Mouse (Mus musculus) hindbrain, embryonic 14.5 days (tissue): Measurements from ENCODE around the gene Gpr146. TPM values are rescaled to one million over a fixed set of nuclear protein-coding genes. Genes with fewer than 3 reads are reported as not detected.

ENCODE experiments used
- ATAC-seq: fragments of 200-750 bp; cut with Nextera tagmentation; 2 replicates; pipeline ENCODE4 v1.8.0; 2017; ENCODE audit warnings: moderate number of reproducible peaks, mild to moderate bottlenecking, moderate TSS enrichment, moderate library complexity; ENCODE audit not compliant: low FRiP score
- DNase-seq: peaks from one replicate; pipeline ENCODE4 v3.0.0-alpha.2; 2015; ENCODE audit warnings: low spot score
- H3K27ac ChIP-seq: fragments of 300-500 bp; sonication (generic); 2 replicates; pipeline ENCODE4 v1.5.1; 2014; ENCODE audit warnings: mild to moderate bottlenecking, moderate library complexity
- H3K27me3 ChIP-seq: fragments of 300-500 bp; sonication (generic); 2 replicates; pipeline ENCODE4 v1.6.1; 2014; ENCODE audit warnings: mild to moderate bottlenecking, low read length, mixed read lengths; ENCODE audit not compliant: control insufficient read depth, insufficient read depth
- H3K36me3 ChIP-seq: fragments of 300-500 bp; sonication (generic); replicated peaks from 2 replicates; pipeline ENCODE4 v1.6.1; 2014; ENCODE audit not compliant: control insufficient read depth, insufficient read depth
- H3K4me1 ChIP-seq: fragments of 300-500 bp; sonication (generic); replicated peaks from 2 replicates; pipeline ENCODE4 v1.6.1; 2014; ENCODE audit warnings: antibody characterized with exemption, low read length, mixed read lengths; ENCODE audit not compliant: control insufficient read depth, insufficient read depth
- H3K4me2 ChIP-seq: fragments of 300-500 bp; sonication (generic); replicated peaks from 2 replicates; pipeline ENCODE4 v1.6.1; 2014; ENCODE audit warnings: mild to moderate bottlenecking, moderate library complexity
- H3K4me3 ChIP-seq: fragments of 300-500 bp; sonication (generic); replicated peaks from 2 replicates; pipeline ENCODE4 v1.5.1; 2014; ENCODE audit warnings: mild to moderate bottlenecking, low read length
- H3K9ac ChIP-seq: fragments of 300-500 bp; sonication (generic); 2 replicates; pipeline ENCODE4 v1.6.1; 2014
- H3K9me3 ChIP-seq: fragments of 300-500 bp; sonication (generic); 2 replicates; pipeline ENCODE4 v1.6.1; 2016; ENCODE audit warnings: low read length; ENCODE audit not compliant: control insufficient read depth
- WGBS: fragments of 180-500 bp; shearing (Covaris S2); extraction: QIAGEN DNeasy Blood & Tissue Kit; methylation state at CpG from one replicate; pipeline ENCODE4 v1.1.7; 2014; 5-methylcytosine and 5-hydroxymethylcytosine counted together
- polyA plus RNA-seq: library from polyadenylated mRNA; unstranded; fragments of >200 nt; fragmentation: Nextera tagmentation; extraction: Ambion mirVana; gene quantifications from 2 replicates; pipeline ENCODE4 v1.2.1, GENCODE M21; 2014

Gpr146 gene
- polyA plus RNA-seq, 1 experiment from 2014 or later, result 2.7 TPM

DNA sequence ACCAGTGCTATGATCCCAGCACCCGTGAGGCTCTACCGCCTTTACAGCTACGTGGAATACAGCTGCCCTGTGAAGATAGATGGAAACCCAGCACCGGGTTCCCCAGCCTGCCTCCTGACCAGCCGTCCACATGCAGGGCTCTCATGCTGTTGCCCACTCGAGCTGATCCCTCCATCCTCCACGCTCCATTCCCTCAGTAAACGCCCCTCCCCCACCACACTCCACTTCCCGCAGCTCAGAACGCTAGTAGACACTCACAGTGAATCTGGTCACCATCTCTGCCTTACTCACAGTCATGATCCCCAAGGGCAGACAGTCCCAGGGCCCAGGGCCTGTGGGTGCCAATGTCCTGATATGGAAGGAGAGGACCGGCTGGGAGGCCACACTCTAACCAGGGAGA, 38.6 kb upstream of the Gpr146 start:
- Histone ChIP-seq H3K4me2 (no peak overlapping the region), H3K9ac (no peak overlapping the region)

DNA sequence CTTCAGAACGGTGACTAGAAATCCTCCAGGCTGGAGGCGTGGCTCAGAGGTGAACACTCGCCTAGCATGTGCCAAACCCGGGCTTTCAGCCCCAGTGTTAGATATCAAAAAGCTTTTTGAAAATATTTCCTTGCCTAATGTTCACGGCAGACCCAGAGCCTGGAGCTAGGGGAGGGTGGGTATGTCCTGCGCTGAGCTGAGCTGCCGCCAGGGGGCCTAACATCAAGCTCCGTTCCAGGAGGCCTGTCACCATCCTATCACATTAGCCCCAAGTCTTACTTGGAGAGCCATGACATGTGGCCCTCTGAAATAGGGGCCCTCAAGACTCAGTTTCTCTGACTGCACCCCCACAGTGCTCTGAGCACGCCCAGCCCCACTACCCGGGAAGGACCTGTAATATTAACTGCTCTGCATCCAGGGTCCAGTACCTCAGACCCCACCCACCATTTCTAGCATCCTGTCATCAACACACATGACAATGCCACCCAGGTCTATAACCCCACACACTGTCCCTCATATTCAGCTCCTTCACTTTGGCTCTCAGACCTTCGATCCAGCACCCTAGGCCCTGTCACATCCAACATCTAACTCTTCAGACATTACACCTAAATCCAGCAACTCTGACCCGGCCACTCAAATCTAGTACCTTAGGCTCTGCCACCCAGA, 33.3 kb upstream of the Gpr146 start:
- H3K4me3 ChIP-seq, result peak overlapping the region; percentile 90
- ATAC-seq (peak; percentile 71; the same call in 1 of the 2 replicates), DNase-seq (peak; percentile 82)
- H3K4me2 ChIP-seq, result peak overlapping the region; percentile 71
- peaks cover 16% of the 10 kb centered on the region for H3K4me1 ChIP-seq
- no peaks in the 10 kb centered on the region for H3K9me3 ChIP-seq
- WGBS, result 6% methylated on average over 12 of the region's 12 CpGs
- H3K9ac ChIP-seq, result peak overlapping the region; percentile 93
- H3K27ac ChIP-seq, result peak overlapping the region; percentile 85; the same call in 1 of the 2 replicates
- H3K27me3 ChIP-seq, result no peaks in the 10 kb centered on the region
- peaks cover 36% of the 10 kb centered on the region for H3K36me3 ChIP-seq

More for the DNA sequence above, 38.6 kb upstream of the Gpr146 start:
- Histone ChIP-seq H3K9me3 (no peaks in the 10 kb centered on the region), H3K4me1 (peaks cover 6% of the 10 kb centered on the region), H3K4me3 (no peak overlapping the region), H3K27ac (no peak overlapping the region), H3K27me3 (no peaks in the 10 kb centered on the region), H3K36me3 (peaks cover 83% of the 10 kb centered on the region)
- no peak for ATAC-seq
- no peak for DNase-seq
- WGBS, result 77% methylated on average over 11 of the region's 11 CpGs

DNA sequence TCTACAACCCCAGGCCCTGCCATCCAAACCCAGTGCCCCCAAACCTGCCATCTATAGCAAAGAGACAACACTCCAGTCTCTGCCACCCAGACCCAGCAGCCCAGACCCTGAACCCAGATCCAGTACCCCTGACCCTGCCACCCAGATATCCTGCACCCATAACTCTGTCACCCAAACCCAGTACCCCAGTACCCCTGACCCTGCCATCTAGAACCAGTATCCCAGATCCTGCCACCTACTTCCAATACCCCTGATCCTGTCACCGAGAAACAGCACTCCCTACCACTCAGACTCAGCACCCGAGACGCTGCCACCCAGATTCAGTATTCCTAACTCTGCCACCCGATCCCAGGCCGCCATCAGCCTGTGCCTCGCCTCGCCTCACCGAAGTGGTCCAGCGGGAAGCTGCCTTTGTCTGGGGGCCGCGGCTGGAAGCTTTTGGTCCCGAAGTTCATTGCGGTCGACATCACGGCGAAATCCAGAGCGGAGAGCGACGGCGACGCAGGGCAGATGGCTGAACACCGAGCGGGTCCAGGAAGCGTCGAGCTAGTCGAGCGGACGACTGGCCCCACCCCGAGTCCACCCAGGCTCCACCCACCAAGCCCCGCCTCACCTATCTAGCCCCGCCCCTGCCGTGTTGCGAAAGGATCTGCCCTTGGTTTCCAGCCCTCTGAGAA, 32.7 kb upstream of the Gpr146 start:
- peak; percentile 88 for DNase-seq
- Histone ChIP-seq H3K27me3 (no peaks in the 10 kb centered on the region), H3K4me2 (peak overlapping the region; percentile 71), H3K9me3 (no peaks in the 10 kb centered on the region), H3K36me3 (peaks cover 29% of the 10 kb centered on the region), H3K27ac (peak overlapping the region; percentile 85), H3K4me1 (peaks cover 16% of the 10 kb centered on the region), H3K4me3 (peak overlapping the region; percentile 90), H3K9ac (peak overlapping the region; percentile 93)
- under 1% methylated on average over 32 of the region's 33 CpGs for WGBS
- peak; percentile 93 for ATAC-seq

DNA sequence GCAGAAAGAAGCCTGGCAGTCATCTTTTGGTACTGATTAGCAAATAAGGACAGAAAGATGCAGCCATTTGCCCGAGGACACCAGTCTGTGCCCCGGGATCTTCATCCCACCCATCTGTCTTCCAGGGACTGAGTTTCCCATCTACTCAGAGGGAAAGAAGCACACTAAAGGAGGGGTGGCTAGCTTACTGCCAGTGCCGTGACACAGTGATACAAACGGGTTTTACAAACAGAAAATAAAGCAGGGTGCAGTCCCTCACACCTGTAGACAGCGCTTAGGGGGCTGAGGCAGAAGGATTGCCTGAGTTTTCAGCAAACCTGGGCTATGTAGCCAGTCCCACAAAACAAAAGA, 32.2 kb upstream of the Gpr146 start:
- H3K27me3 ChIP-seq, result no peaks in the 10 kb centered on the region
- peaks cover 16% of the 10 kb centered on the region for H3K4me1 ChIP-seq
- ATAC-seq, result peak; percentile 22; the same call in 1 of the 2 replicates
- 12% methylated on average over 5 of the region's 5 CpGs for WGBS
- H3K4me2 ChIP-seq, result peak overlapping the region; percentile 71
- no peaks in the 10 kb centered on the region for H3K9me3 ChIP-seq
- DNase-seq, result no peak
- peak overlapping the region; percentile 93 for H3K9ac ChIP-seq
- peak overlapping the region; percentile 90 for H3K4me3 ChIP-seq
- peaks cover 24% of the 10 kb centered on the region for H3K36me3 ChIP-seq
- H3K27ac ChIP-seq, result peak overlapping the region; percentile 56; the same call in 1 of the 2 replicates

DNA sequence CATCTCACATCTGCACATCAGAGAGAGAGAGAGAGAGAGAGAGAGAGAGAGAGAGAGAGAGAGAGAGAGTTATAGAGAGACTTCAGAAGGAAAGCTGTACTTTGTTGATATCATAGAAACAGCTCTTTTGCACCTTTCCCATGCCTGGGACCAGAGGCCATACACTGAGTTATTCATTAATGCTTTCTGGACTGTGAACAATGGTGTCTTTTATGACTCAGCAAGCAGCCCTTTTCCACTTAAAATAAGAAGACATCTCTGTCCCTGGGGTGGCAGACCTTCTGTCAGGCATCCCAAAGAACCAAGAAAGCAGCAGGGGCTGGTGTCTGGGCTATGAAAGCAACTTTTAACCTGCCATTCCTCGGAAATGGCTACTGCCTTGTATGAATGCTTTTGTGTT, 30.3 kb upstream of the Gpr146 start:
- peaks cover 16% of the 10 kb centered on the region for H3K4me1 ChIP-seq
- H3K27me3 ChIP-seq, result no peaks in the 10 kb centered on the region
- H3K36me3 ChIP-seq, result peaks cover 7% of the 10 kb centered on the region
- WGBS, result 32% methylated on average over 1 of the region's 1 CpGs
- no peak overlapping the region for H3K9ac ChIP-seq
- H3K9me3 ChIP-seq, result no peaks in the 10 kb centered on the region
- H3K4me3 ChIP-seq, result no peak overlapping the region
- no peak for ATAC-seq
- H3K4me2 ChIP-seq, result no peak overlapping the region
- no peak for DNase-seq
- H3K27ac ChIP-seq, result no peak overlapping the region

DNA sequence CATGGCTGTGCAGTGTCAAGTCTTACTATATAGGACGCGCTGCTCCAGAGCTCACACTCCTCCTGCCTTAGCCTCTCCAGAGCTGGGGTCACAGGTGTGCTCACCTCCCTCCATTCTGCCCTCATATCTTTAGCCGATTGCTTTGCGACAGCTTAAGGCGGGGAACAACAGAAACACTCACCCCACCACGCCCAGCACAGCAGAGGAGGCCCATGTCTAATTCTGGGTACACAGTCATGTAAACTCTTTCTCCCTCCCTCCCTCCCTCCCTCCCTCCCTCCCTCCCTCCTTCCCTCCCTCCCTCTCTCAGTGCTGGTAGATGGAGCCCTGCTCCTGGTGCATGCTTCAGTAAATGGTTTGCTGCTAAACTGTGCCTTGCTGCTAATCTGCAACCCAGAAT, 27.8 kb upstream of the Gpr146 start:
- WGBS, result 88% methylated on average over 6 of the region's 6 CpGs
- no peak overlapping the region for H3K27ac ChIP-seq
- no peak overlapping the region for H3K4me3 ChIP-seq
- ATAC-seq, result no peak
- H3K27me3 ChIP-seq, result no peaks in the 10 kb centered on the region
- peaks cover 4% of the 10 kb centered on the region; the same call in 1 of the 2 replicates for H3K4me1 ChIP-seq
- no peak for DNase-seq
- H3K36me3 ChIP-seq, result no peaks in the 10 kb centered on the region
- no peaks in the 10 kb centered on the region for H3K9me3 ChIP-seq
- no peak overlapping the region for H3K9ac ChIP-seq
- H3K4me2 ChIP-seq, result no peak overlapping the region

DNA sequence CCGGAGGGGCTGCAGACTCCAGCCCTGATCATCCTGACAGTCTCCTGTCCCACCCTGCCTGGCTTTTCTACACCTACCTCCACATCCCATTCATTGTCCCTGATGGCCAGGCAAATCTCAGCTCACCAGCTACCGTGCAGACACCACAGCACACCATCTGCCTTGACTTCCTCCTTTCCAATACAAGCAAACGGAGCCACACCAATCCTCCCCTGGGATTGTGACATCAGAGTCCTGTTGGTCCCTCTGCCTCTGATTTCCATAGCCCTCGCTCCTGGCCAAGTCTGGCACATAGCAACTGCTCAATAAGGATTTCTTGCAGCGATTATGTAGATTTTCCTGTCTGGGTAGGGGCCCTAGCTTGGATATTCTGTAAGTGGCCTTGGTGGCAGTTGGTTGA, 26.4 kb upstream of the Gpr146 start, which contains the start of gene Cox19:
Gene Cox19, minus strand, starts transcription at position 285 of the 400 bp plus-strand sequence.
- Histone ChIP-seq H3K9me3 (no peaks in the 10 kb centered on the region), H3K27ac (no peak within 1 kb of the TSS), H3K9ac (no peak within 1 kb of the TSS), H3K27me3 (no peaks in the 10 kb centered on the region), H3K36me3 (no peaks in the 10 kb centered on the region), H3K4me2 (no peak within 1 kb of the TSS), H3K4me1 (no peaks in the 10 kb centered on the region), H3K4me3 (no peak within 1 kb of the TSS)
- ATAC-seq (no peak), DNase-seq (no peak)
- WGBS, result 61% methylated on average over 5 of the region's 5 CpGs

DNA sequence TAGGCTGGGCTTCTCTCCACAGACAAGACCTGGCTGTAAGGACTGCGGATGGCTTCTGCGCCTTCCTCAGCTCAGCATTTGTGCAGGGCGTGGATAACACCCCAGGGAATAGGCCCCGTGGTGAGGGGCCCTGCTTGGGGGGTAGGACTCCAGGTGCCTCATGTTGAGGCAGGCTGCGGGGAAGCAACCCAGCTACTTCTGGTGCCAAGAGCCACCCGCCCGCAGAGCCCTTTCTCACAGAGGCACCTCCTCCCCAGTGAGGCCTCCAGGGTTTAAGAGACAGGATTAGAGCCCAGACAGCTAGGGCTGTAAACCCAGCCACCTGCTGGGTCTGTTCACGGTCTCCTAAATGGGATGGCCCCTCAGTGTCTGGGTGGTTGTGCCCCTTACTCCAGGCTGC, 25.9 kb upstream of the Gpr146 start:
- H3K4me2 ChIP-seq, result no peak overlapping the region
- DNase-seq (no peak), ATAC-seq (no peak)
- H3K36me3 ChIP-seq, result no peaks in the 10 kb centered on the region
- no peak overlapping the region for H3K4me3 ChIP-seq
- H3K9ac ChIP-seq, result no peak overlapping the region
- H3K4me1 ChIP-seq, result no peaks in the 10 kb centered on the region
- 35% methylated on average over 8 of the region's 8 CpGs for WGBS
- H3K27me3 ChIP-seq, result no peaks in the 10 kb centered on the region
- H3K9me3 ChIP-seq, result no peaks in the 10 kb centered on the region
- no peak overlapping the region for H3K27ac ChIP-seq

DNA sequence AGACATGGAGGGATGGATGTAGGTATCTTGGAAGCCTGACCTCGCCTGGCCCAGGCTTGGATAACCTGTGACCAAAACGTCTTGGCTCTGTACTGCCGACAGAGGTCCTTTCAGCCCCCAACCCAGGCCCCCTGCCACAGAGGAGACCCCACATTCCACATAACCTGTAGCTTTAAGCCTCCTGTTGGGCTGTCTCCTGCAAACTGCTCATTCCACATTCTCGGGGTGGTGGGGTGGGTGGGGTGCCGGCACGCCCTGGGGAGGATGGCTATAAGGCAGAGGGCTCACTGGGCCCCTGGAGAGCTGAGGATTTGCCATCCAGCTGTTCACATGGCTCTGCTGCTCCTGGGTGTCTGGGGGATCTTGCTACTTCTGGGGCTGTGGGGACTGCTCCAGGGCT, 25.2 kb upstream of the Gpr146 start, which contains the start of gene Cyp2w1:
Gene Cyp2w1, plus strand, starts transcription at position 301 of the 400 bp plus-strand sequence.
- DNase-seq (no peak), ATAC-seq (no peak)
- H3K36me3 ChIP-seq, result no peaks in the 10 kb centered on the region
- no peaks in the 10 kb centered on the region for H3K27me3 ChIP-seq
- WGBS, result 72% methylated on average over 6 of the region's 6 CpGs
- H3K4me3 ChIP-seq, result no peak within 1 kb of the TSS
- no peak within 1 kb of the TSS for H3K9ac ChIP-seq
- no peaks in the 10 kb centered on the region for H3K9me3 ChIP-seq
- no peaks in the 10 kb centered on the region for H3K4me1 ChIP-seq
- H3K27ac ChIP-seq, result no peak within 1 kb of the TSS
- H3K4me2 ChIP-seq, result no peak within 1 kb of the TSS
